In the genomic region with DNA sequence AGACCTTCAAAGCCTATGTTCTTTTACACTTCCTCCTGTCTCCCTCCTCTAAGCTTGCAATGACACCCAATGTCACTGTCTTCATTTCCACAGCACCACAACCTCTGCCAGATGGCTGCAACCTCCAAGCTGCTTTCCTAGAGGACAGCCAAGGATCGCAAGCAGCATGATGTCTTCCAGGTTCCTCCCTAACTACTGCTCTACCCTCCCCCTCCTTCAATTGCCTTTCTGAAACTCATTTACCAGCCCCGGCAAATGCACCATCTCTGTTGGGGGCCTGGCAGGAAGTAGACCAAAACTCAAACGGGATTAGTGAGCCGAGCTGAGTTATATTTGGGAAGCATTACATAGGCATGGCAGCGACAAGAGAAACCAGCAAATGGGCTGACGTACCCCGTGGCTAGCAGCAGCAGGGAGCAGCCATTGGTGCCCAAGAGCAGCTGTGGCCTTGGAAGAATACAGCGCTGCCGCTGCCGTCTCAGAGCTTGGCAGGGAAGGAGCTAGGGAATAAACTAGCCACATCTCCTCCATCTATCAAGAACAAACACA, we compare ENCODE assay signal across 10 mouse cellular contexts.
A peak's percentile ranks its signal among the peaks of the same experiment; 100 is the strongest.
DNase-seq lines count a peak whose midpoint lies in the region; ATAC-seq and TF ChIP-seq lines count a peak whose summit lies in the region.
"Had no signal": no experiment of that assay in that cellular context is flagged by ENCODE, and none has a peak within 500 bp of the region (broad histone marks: within the 10 kb centered on the region; RNA-seq: fewer than 3 reads in every experiment).

No protein-coding gene starts in this region.

- no peak for TF ChIP-seq EP300 in heart, postnatal 0 days (IDR thresholded peaks at IDR 0.05; ENCODE audit: low read depth)

- DNase-seq in cerebellum, postnatal 10 days: peak; percentile 64 to 81
- no peak for DNase-seq in heart, postnatal 0 days (ENCODE audit: low spot score)
- no peak for DNase-seq in heart, postnatal 36 days
- DNase-seq in retina, embryonic 14.5 days (ENCODE audit: low spot score): peak; percentile 5
- DNase-seq in retina, postnatal 1 day: no peak
- peak; percentile 10 for DNase-seq in right cerebral cortex, postnatal 14 days
- DNase-seq in urinary bladder, postnatal 36 days (ENCODE audit: low spot score in 2 of 2): no peak
- DNase-seq: kidney, adult 2 months; thymus, postnatal 4 days had no signal

- intact Hi-C loops in heart, postnatal 36 days (cut with DNase I): no loop called here

- H3K27me3 ChIP-seq in heart, postnatal 0 days (ENCODE audit: control insufficient read depth, insufficient read depth, low read length): no peaks in the 10 kb centered on the region

- H3K9ac ChIP-seq in heart, postnatal 0 days (replicated peaks; ENCODE audit: low read depth, low read length): no peak overlapping the region

- no peaks in the 10 kb centered on the region for H3K9me3 ChIP-seq in heart, postnatal 0 days (replicated peaks; ENCODE audit: control insufficient read depth, low read length)

- peak overlapping the region; percentile 34 for H3K4me2 ChIP-seq in heart, postnatal 0 days (ENCODE audit: low read depth, low read length)

- ATAC-seq in cerebellum, adult (ENCODE audit: insufficient number of reproducible peaks, low FRiP score, low TSS enrichment): no peak
- ATAC-seq in heart, postnatal 0 days (ENCODE audit: insufficient read depth, low read depth): no peak

- 20% methylated on average over 10 of the region's 10 CpGs for WGBS in heart, postnatal 0 days

- H3K4me1 ChIP-seq in heart, postnatal 0 days (ENCODE audit: control insufficient read depth, insufficient read depth): no peaks in the 10 kb centered on the region

- no peak overlapping the region for H3K27ac ChIP-seq in heart, postnatal 0 days (ENCODE audit: low read depth)

- H3K36me3 ChIP-seq in heart, postnatal 0 days (replicated peaks; ENCODE audit: control insufficient read depth, insufficient read depth, low read length): no peaks in the 10 kb centered on the region

- TF ChIP-seq CTCF in heart, postnatal 0 days (IDR thresholded peaks at IDR 0.05; ENCODE audit: low read depth): no peak

- H3K4me3 ChIP-seq in heart, postnatal 0 days (ENCODE audit: low read depth, low read length): no peak overlapping the region

Comparison
In these comparisons a context has a peak if more than half of its experiments do, and no peak if none do; other contexts are left out.
1. DNase-seq: peak in cerebellum, postnatal 10 days (2 of 2), retina, embryonic 14.5 days (single experiment) and right cerebral cortex, postnatal 14 days (single experiment); none in heart, postnatal 0 days (single experiment), heart, postnatal 36 days (0 of 2), retina, postnatal 1 day (single experiment) and urinary bladder, postnatal 36 days (0 of 2).